Mouse (Mus musculus) E14TG2a.4 (cell line): ENCODE measurements around the gene Polr3gl.
A peak's percentile ranks its signal among the peaks of the same experiment; 100 is the strongest.

Experiments
- H3K27me3 ChIP-seq: 2 replicates; pipeline ENCODE4 v1.6.1; 2014; ENCODE audit warnings: low read length, control low read depth; ENCODE audit not compliant: insufficient read depth
- H3K36me3 ChIP-seq: 2 replicates; pipeline ENCODE4 v1.6.1; 2014; ENCODE audit warnings: low read length, control low read depth; ENCODE audit not compliant: insufficient read depth
- H3K4me1 ChIP-seq: replicated peaks from 2 replicates; pipeline ENCODE4 v1.6.1; 2014; ENCODE audit warnings: low read depth, low read length, control low read depth
- H3K4me3 ChIP-seq: replicated peaks from 2 replicates; pipeline ENCODE4 v1.5.1; 2014; ENCODE audit warnings: mild to moderate bottlenecking, low read length
- H3K9me3 ChIP-seq: 2 replicates; pipeline ENCODE4 v1.6.1; 2014; ENCODE audit warnings: low read length, control low read depth
- CTCF ChIP-seq: conservative IDR thresholded peaks from 2 replicates; pipeline ENCODE4 v1.5.1; 2014; ENCODE audit warnings: low read length
- NANOG ChIP-seq: IDR thresholded peaks from 2 replicates; pipeline ENCODE4 v1.6.1; 2014; ENCODE audit warnings: borderline replicate concordance, low read length, mixed read lengths
- POU5F1 ChIP-seq: IDR thresholded peaks from 2 replicates; pipeline ENCODE4 v1.6.1; 2014; ENCODE audit warnings: low read length, borderline replicate concordance

Polr3gl gene

GRCm38 (mm10) chr3:96557694-96558093 lies 36.3 kb downstream of the Polr3gl start, which contains the start of gene Txnip:
Gene Txnip (plus strand): TSS chr3:96557957.
- Histone ChIP-seq H3K4me1 (peaks cover 74% of the 10 kb centered on the region), H3K4me3 (peak within 1 kb of the TSS; percentile 93), H3K9me3 (no peaks in the 10 kb centered on the region), H3K27me3 (no peaks in the 10 kb centered on the region), H3K36me3 (peaks cover 35% of the 10 kb centered on the region)
- TF ChIP-seq POU5F1 (no peak), CTCF (no peak), NANOG (no peak)

DNA sequence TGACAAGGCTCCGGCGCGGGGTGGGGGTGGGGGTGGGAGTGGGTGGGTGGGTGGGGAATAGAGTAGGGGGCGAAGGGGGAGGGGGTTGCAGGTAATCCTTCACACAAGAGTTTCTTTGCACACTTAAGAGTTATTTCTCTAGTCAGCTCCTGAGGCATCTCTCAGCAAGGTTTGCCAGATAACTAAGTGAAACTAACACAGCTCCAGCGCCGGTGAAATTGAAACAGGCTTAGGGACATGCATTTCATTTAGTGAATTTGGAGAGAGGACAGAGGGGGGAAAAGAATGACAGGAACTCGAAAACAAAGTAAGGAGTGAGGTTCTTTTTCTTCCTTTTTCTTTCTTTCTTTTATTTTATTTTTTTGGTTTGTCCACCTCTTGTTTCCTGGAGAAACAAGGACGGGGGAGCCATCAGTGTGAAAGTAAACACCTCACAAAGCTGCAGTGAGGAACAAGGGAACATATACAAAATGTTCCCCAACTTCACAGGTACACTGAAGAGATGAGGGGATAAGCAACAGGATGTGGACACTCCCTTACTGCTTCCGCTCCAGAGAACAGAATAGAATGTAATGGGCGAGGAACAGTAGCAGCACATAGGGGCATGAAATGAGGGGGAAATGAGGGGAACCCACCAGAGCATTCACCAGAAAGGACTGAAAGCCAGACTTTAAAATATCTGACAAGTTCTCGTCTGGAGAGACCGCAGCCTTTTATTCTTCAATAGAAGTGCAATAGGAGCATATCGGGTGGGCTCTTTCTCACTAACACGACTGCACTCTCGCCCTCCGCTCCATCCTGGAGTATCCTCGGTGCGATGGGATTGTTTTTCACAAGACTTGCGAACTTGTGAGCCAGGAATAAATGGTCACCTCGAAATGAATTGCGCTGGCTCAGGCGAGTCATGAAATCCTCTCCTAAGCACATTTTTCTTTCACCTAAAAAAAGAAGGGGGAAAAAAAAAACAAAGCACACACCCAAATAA lies 37.0 kb downstream of the Polr3gl start:
- H3K9me3 ChIP-seq: no peaks in the 10 kb centered on the region
- no peaks in the 10 kb centered on the region for H3K27me3 ChIP-seq
- TF ChIP-seq POU5F1: no peak
- no peak for TF ChIP-seq NANOG
- no peak for TF ChIP-seq CTCF

GRCm38 (mm10) chr3:96555999-96556614 lies 37.9 kb downstream of the Polr3gl start:
- Histone ChIP-seq H3K36me3 (peaks cover 26% of the 10 kb centered on the region), H3K4me3 (peak overlapping the region; percentile 18), H3K9me3 (no peaks in the 10 kb centered on the region), H3K27me3 (no peaks in the 10 kb centered on the region), H3K4me1 (peaks cover 73% of the 10 kb centered on the region)
- TF ChIP-seq NANOG: no peak
- TF ChIP-seq CTCF: no peak
- TF ChIP-seq POU5F1: no peak

More for the DNA sequence above, 37.0 kb downstream of the Polr3gl start:
- Histone ChIP-seq H3K36me3 (peaks cover 34% of the 10 kb centered on the region), H3K4me1 (peaks cover 71% of the 10 kb centered on the region), H3K4me3 (peak overlapping the region; percentile 93)

- TF ChIP-seq CTCF (no peak), POU5F1 (no peak), NANOG (no peak)
- peaks cover 73% of the 10 kb centered on the region for H3K4me1 ChIP-seq
Observed at GRCm38 (mm10) chr3:96555041-96555596, 38.9 kb downstream of the Polr3gl start.

GRCm38 (mm10) chr3:96554251-96554650 lies 39.7 kb downstream of the Polr3gl start:
- no peak for TF ChIP-seq POU5F1
- TF ChIP-seq NANOG: no peak
- TF ChIP-seq CTCF: no peak
- H3K9me3 ChIP-seq: no peaks in the 10 kb centered on the region
- H3K4me3 ChIP-seq: peak overlapping the region; percentile 48; the same call in 1 of the 2 replicates
- H3K4me1 ChIP-seq: peaks cover 68% of the 10 kb centered on the region
- no peaks in the 10 kb centered on the region for H3K27me3 ChIP-seq
- H3K36me3 ChIP-seq: peaks cover 8% of the 10 kb centered on the region

More at GRCm38 (mm10) chr3:96555041-96555596, 38.9 kb downstream of the Polr3gl start:
- Histone ChIP-seq H3K27me3 (no peaks in the 10 kb centered on the region), H3K9me3 (no peaks in the 10 kb centered on the region), H3K36me3 (peaks cover 16% of the 10 kb centered on the region), H3K4me3 (peak overlapping the region; percentile 18)

DNA sequence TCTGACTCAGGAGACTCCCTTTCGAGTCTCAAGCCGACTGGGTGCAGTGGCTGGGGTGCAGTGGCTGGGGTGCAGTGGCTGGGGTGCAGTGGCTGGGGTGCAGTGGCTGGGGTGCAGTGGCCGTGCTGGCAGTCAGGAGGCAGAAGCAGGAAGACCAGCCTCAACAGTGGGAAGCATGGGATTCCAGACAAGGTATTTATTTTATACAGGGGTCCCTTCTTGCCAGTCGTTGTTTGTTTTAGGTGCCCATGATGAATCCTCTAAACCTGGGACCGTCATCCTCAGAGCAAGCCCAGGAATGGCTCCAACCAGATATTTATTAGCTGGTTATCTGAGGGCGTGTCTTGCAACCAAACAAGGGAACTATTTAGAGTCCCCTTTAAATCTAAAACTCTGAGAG lies 40.4 kb downstream of the Polr3gl start:
- Histone ChIP-seq H3K4me3 (peak overlapping the region; percentile 48; the same call in 1 of the 2 replicates), H3K27me3 (no peaks in the 10 kb centered on the region), H3K36me3 (peaks cover 1% of the 10 kb centered on the region), H3K9me3 (no peaks in the 10 kb centered on the region), H3K4me1 (peaks cover 68% of the 10 kb centered on the region)
- no peak for TF ChIP-seq CTCF
- no peak for TF ChIP-seq NANOG
- no peak for TF ChIP-seq POU5F1

DNA sequence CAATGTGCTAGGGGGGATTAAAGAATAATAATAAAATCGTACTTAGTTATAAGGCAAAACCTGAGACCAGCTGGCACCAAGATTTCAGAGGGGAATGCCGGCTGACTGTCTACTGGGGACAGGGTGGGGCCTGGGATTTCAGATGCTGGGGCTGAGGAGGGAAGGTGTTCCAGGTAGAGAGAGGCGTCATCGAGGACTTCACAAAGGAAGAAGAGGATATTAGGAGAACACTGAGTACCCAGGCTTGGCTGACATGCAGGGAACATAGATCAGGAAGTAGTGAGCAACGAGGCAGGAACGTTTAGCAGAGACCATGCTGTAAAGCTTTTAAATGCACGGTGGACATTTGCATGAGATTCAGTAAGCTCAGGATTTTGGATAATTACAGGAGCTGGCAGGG lies 42.1 kb downstream of the Polr3gl start:
- TF ChIP-seq CTCF: no peak
- no peak for TF ChIP-seq POU5F1
- no peak for TF ChIP-seq NANOG
- Histone ChIP-seq H3K27me3 (no peaks in the 10 kb centered on the region), H3K4me3 (no peak overlapping the region), H3K4me1 (peaks cover 76% of the 10 kb centered on the region), H3K9me3 (no peaks in the 10 kb centered on the region), H3K36me3 (no peaks in the 10 kb centered on the region)

DNA sequence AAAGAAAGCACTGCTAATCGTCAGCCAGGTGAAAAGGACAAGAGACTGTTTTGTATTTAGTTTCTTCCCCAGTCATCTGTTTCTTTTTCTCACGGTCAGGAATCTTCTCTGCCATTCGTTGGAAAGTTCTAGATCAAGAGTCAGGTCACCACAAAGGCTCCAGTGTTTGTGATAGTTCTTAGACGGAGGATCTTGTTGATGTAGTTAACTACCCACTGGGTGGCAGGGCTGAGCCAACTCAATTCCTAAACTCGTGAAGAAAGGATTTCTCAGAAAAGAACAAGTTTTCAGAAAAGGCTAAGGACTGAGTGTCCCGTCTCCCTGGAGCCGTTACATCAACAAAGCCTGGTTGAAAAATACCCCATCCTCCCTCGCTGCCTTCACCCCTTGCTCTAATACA lies 42.8 kb downstream of the Polr3gl start:
- no peaks in the 10 kb centered on the region for H3K9me3 ChIP-seq
- no peak overlapping the region for H3K4me3 ChIP-seq
- TF ChIP-seq POU5F1: no peak
- TF ChIP-seq CTCF: peak; percentile 26; the same call in 1 of the 2 replicates
- no peak for TF ChIP-seq NANOG
- H3K27me3 ChIP-seq: no peaks in the 10 kb centered on the region
- no peaks in the 10 kb centered on the region for H3K36me3 ChIP-seq
- H3K4me1 ChIP-seq: peaks cover 71% of the 10 kb centered on the region
